Mouse (Mus musculus): ENCODE measurements around the gene Plekha1.

- TF ChIP-seq CHD2 (IDR thresholded peaks at IDR 0.05; ENCODE audit: low read depth, low read length): no peak
- no peak for TF ChIP-seq MAFK (IDR thresholded peaks at IDR 0.05; ENCODE audit: insufficient read depth, low read depth, low read length)
- no peak for TF ChIP-seq ZNF384 (IDR thresholded peaks at IDR 0.05; ENCODE audit: low read depth, low read length)
- TF ChIP-seq ZC3H11A (IDR thresholded peaks at IDR 0.05; ENCODE audit: borderline replicate concordance, low read depth, low read length): no peak
Measured at GRCm38 (mm10) chr7:130890871-130891270, 25.3 kb downstream of the Plekha1 start.

All from ES-E14 (cell line).